Mouse (Mus musculus) liver, embryonic 13.5 days (tissue): ENCODE measurements around the gene Prrt4. TPM values are rescaled to one million over a fixed set of nuclear protein-coding genes. Genes with fewer than 3 reads are reported as not detected.

Experiments used
- ATAC-seq: fragments of 200-750 bp; cut with Nextera tagmentation; 2 replicates; pipeline ENCODE4 v1.8.0; 2017; ENCODE audit warnings: low read depth, mild to moderate bottlenecking, moderate number of reproducible peaks, moderate library complexity
- DNase-seq: peaks from one replicate; pipeline ENCODE4 v3.0.0; 2022
- H3K27ac ChIP-seq: fragments of 300-500 bp; sonication (generic); 2 replicates; pipeline ENCODE4 v1.5.1; 2015; ENCODE audit warnings: moderate library complexity, mild to moderate bottlenecking, inconsistent platforms
- H3K27me3 ChIP-seq: fragments of 300-500 bp; sonication (generic); 2 replicates; pipeline ENCODE4 v1.6.1; 2015; ENCODE audit warnings: mild to moderate bottlenecking, inconsistent platforms
- H3K36me3 ChIP-seq: fragments of 300-500 bp; sonication (generic); 2 replicates; pipeline ENCODE4 v1.6.1; 2015; ENCODE audit warnings: mild to moderate bottlenecking, inconsistent platforms
- H3K4me1 ChIP-seq: fragments of 300-500 bp; sonication (generic); replicated peaks from 2 replicates; pipeline ENCODE4 v1.6.1; 2015; ENCODE audit warnings: inconsistent platforms
- H3K4me2 ChIP-seq: fragments of 300-500 bp; sonication (generic); 2 replicates; pipeline ENCODE4 v1.6.1; 2015; ENCODE audit warnings: inconsistent platforms, mild to moderate bottlenecking, moderate library complexity
- H3K4me3 ChIP-seq: fragments of 300-500 bp; sonication (generic); replicated peaks from 2 replicates; pipeline ENCODE4 v1.5.1; 2015; ENCODE audit warnings: mild to moderate bottlenecking, inconsistent platforms
- H3K9ac ChIP-seq: fragments of 300-500 bp; sonication (generic); 2 replicates; pipeline ENCODE4 v1.6.1; 2015; ENCODE audit warnings: mild to moderate bottlenecking, inconsistent platforms
- H3K9me3 ChIP-seq: fragments of 300-500 bp; sonication (generic); replicated peaks from 2 replicates; pipeline ENCODE4 v1.6.1; 2016; ENCODE audit warnings: inconsistent platforms
- WGBS: fragments of 180-500 bp; shearing (Covaris S2); methylation state at CpG from one replicate; pipeline ENCODE4 v1.1.7; 2015; ENCODE audit not compliant: insufficient replicate concordance; 5-methylcytosine and 5-hydroxymethylcytosine counted together
- microRNA-seq: library from miRNA; unstranded; fragments of <30 nt; microRNA quantifications from one replicate; pipeline ENCODE4, GENCODE M21; 2016
- polyA plus RNA-seq: library from polyadenylated mRNA; unstranded; fragments of >200 nt; fragmentation: Nextera tagmentation; extraction: Ambion mirVana; gene quantifications from 2 replicates; pipeline ENCODE4 v1.2.1, GENCODE M21; 2015

The Prrt4 gene
- polyA plus RNA-seq, 1 experiment from 2014 or later, result 0.06 TPM

DNA sequence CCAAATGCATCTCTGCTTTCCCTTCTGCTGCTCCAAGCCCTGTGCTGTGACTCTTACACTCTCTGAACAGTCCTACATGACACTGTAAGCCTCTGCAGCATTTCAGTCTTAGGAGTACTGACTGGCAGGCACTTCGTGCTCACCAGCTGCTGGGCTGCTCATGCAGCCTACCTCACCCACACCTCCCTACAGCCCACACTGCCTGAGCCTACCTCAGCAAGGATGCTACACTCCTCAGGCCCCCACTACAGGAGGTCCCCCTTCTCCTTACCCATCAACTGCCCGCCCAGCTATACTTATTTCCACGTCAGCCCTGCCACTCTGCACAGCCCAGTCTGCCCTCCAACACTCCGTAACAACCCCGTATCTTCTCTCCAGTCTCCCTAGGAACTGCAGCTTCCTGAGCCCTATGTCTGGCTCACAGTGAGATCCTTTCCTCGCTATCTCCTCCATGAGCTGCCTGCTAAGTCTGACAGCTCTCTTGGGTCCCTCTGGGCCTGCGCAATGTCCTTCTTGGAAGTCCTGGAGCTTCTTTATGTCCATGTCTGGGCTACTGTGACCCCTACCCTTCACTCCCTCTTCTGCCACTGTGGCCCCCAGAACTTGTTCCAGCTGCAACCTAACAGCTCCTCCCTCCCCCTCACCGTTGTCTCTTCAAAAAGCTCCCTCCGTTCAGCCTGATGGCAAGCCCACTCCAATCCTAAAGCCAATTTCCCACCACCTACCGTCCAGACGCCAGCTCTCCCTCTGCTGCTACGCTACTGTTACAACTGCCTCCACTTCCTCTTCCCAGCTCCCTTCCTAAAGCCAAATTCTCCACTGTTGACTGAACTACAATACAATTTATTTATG lies 33.7 kb downstream of the Prrt4 start:
- no peak for DNase-seq
- no peaks in the 10 kb centered on the region; the same call in 1 of the 2 replicates for H3K4me1 ChIP-seq
- H3K36me3 ChIP-seq, result peaks cover 39% of the 10 kb centered on the region
- no peak overlapping the region for H3K4me2 ChIP-seq
- H3K4me3 ChIP-seq, result no peak overlapping the region
- no peaks in the 10 kb centered on the region for H3K27me3 ChIP-seq
- 63% methylated on average over 12 of the region's 12 CpGs for WGBS
- no peak overlapping the region for H3K9ac ChIP-seq
- no peak for ATAC-seq
- no peaks in the 10 kb centered on the region for H3K9me3 ChIP-seq
- H3K27ac ChIP-seq, result peak overlapping the region; percentile 45

DNA sequence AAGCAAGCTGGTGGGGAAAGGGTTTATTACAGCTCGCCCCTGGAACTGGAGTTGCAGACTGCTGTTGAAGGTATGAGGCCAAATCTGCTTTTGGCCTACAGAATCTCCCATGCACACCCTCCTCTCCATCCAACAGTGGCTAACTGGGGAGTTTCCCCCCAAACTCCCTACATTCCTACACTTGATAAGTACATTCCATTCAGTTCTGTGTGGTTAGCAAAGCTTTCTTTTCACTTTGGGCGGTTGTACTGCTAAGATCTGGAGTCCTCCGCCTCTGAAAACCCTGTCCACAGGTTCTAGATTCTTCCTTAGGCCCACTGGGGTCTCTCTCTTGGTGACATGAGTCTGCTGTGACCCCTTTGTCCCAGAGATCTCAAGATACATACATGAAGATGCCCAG lies 34.4 kb downstream of the Prrt4 start:
- H3K4me3 ChIP-seq, result no peak overlapping the region
- H3K27ac ChIP-seq, result no peak overlapping the region
- WGBS, result 69% methylated on average over 3 of the region's 3 CpGs
- DNase-seq (no peak), ATAC-seq (no peak)
- no peak overlapping the region for H3K4me2 ChIP-seq
- no peak overlapping the region for H3K9ac ChIP-seq
- H3K36me3 ChIP-seq, result peaks cover 44% of the 10 kb centered on the region
- H3K4me1 ChIP-seq, result no peaks in the 10 kb centered on the region; the same call in 1 of the 2 replicates
- no peaks in the 10 kb centered on the region for H3K9me3 ChIP-seq
- no peaks in the 10 kb centered on the region for H3K27me3 ChIP-seq

DNA sequence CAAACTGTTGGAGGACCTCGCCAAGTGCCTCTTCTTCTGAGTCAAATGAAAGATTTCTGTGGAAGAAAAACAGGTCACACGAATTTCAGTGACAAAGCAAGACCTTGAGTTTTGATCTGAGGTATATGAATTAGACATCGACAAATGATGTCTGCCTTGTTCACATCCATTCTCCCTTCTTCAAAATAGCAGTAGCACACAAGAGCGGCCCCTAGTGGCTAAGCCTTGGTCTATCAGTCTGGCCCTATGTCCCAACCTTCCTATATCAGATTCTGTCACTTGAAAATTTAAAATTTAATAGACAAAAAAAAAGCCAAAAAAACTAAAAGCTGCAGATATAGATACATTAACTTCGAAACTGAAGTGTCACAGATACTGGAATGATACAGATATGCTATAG lies 35.8 kb downstream of the Prrt4 start:
- ATAC-seq, result no peak
- DNase-seq, result no peak
- Histone ChIP-seq H3K4me2 (no peak overlapping the region), H3K4me1 (no peaks in the 10 kb centered on the region; the same call in 1 of the 2 replicates), H3K9ac (no peak overlapping the region), H3K9me3 (no peaks in the 10 kb centered on the region), H3K36me3 (peaks cover 32% of the 10 kb centered on the region), H3K27ac (no peak overlapping the region), H3K27me3 (no peaks in the 10 kb centered on the region), H3K4me3 (no peak overlapping the region)
- 32% methylated on average over 5 of the region's 5 CpGs for WGBS

DNA sequence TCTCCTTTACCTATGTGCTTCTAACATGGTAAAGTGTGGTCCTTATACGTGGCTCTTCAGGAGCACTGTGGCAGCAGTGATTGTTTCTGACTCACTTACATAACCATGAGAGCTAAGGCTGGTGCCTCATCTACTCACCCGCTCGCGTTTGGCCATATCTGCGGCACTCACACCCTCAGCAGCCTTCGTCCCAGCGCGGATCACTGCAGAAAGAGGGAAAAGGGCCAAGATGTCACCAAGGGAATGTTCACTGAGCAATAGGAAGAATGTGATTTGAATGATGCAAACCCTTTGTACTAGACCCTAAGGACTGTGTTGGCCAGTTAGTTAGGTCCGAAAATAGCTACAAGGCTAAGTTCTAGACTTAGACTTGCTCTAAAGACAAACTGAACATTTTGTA lies 41.9 kb downstream of the Prrt4 start:
- no peaks in the 10 kb centered on the region for H3K27me3 ChIP-seq
- 90% methylated on average over 9 of the region's 9 CpGs for WGBS
- no peaks in the 10 kb centered on the region for H3K9me3 ChIP-seq
- H3K36me3 ChIP-seq, result peaks cover 73% of the 10 kb centered on the region
- H3K4me3 ChIP-seq, result no peak overlapping the region
- H3K4me2 ChIP-seq, result no peak overlapping the region
- H3K9ac ChIP-seq, result no peak overlapping the region
- no peak overlapping the region for H3K27ac ChIP-seq
- no peak for DNase-seq
- ATAC-seq, result no peak
- H3K4me1 ChIP-seq, result no peaks in the 10 kb centered on the region

DNA sequence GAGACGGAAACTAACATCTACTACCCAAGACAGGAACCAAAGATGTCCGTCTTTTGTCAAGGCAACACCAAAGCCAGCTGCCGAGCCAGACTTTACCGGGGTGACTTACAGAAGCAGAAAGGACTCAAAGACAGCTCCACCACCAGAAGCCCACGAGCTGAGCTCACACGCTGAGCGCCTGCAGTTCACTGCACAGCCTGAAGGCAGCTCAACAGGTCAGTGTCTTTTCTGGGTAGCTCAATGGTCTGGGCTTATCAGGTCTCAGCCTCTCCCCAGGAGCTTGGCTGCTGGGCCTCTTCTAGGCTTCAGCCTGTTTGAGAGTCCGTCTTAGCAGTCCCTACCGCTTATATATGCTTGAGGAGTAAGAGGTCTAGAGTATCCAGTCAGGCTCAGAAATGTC lies 46.3 kb downstream of the Prrt4 start:
- 83% methylated on average over 9 of the region's 9 CpGs for WGBS
- no peak overlapping the region for H3K9ac ChIP-seq
- DNase-seq (no peak), ATAC-seq (no peak)
- no peaks in the 10 kb centered on the region for H3K27me3 ChIP-seq
- H3K4me1 ChIP-seq, result no peaks in the 10 kb centered on the region
- no peak overlapping the region for H3K4me3 ChIP-seq
- H3K36me3 ChIP-seq, result peaks cover 85% of the 10 kb centered on the region
- no peak overlapping the region for H3K27ac ChIP-seq
- no peak overlapping the region for H3K4me2 ChIP-seq
- H3K9me3 ChIP-seq, result no peaks in the 10 kb centered on the region

DNA sequence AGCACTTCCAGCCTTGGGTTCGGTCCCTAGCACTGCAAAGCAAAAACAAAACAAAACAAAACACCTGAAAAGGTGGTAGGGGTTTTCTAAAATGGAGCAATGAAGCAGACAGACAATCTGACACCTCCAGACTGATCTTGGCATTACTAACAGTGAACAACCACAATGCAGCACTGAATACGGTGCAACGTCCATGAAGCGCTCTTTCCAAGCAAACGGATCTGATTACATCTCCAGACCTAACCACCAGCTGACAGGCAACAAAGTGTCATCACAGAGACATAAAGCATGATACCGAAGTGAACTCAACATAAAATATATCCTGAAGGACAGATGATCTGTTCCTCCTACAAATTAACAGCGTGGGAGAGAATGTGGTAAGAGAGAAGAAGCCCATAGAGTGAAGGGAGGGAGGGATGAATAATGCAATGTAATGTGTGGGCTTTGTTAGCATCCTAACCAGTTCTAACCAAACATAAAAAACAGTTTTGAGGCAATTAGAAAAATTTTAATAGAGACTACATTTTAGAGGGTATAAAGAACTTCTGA lies 52.4 kb downstream of the Prrt4 start:
- DNase-seq, result no peak
- H3K36me3 ChIP-seq, result peaks cover 72% of the 10 kb centered on the region
- H3K9ac ChIP-seq, result no peak overlapping the region
- no peak overlapping the region for H3K27ac ChIP-seq
- H3K27me3 ChIP-seq, result no peaks in the 10 kb centered on the region
- no peaks in the 10 kb centered on the region for H3K4me1 ChIP-seq
- ATAC-seq, result no peak
- H3K9me3 ChIP-seq, result no peaks in the 10 kb centered on the region
- no peak overlapping the region for H3K4me3 ChIP-seq
- H3K4me2 ChIP-seq, result no peak overlapping the region
- WGBS, result 84% methylated on average over 7 of the region's 7 CpGs

DNA sequence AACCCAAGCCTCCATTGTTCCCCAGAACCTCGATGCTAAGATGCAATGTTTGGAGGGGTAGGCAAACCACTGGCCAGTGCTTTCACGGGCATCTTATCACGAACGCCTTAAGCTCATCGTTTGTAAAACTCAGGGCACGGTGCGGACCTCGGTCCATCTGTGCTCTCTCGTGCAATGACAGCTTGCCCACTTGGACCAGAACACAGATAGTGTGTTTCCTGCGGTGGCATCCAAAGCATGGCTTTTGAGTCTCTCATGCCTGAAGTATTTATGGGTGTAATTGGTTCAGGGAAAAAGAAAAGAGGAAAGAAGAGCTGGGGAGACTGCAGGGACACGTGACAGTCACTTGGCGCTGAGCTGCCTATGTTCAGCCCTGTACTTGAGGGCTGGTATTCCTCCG lies 59.4 kb downstream of the Prrt4 start:
- peaks cover 7% of the 10 kb centered on the region for H3K36me3 ChIP-seq
- H3K9ac ChIP-seq, result no peak overlapping the region
- no peak overlapping the region for H3K4me2 ChIP-seq
- H3K4me3 ChIP-seq, result no peak overlapping the region
- WGBS, result 75% methylated on average over 13 of the region's 13 CpGs
- DNase-seq, result no peak
- H3K27me3 ChIP-seq, result no peaks in the 10 kb centered on the region
- no peak overlapping the region for H3K27ac ChIP-seq
- no peak for ATAC-seq
- no peaks in the 10 kb centered on the region for H3K9me3 ChIP-seq
- no peaks in the 10 kb centered on the region for H3K4me1 ChIP-seq

Small RNA genes within 50 kb of the gene (microRNA-seq; reads per million reads assigned to microRNA genes)
- not detected for gene Gm24303

Other genes starting within 250 kb of the Prrt4 start
- not detected in 2 replicates for gene Lep, start 119.4 kb downstream of the Prrt4 start, polyA plus RNA-seq
- 15.2 and 19.5 TPM in 2 replicates for gene Rbm28, start 14.6 kb downstream of the Prrt4 start, polyA plus RNA-seq
- gene Impdh1, start 36.8 kb upstream of the Prrt4 start, polyA plus RNA-seq, result 9.5 and 10.0 TPM in 2 replicates
- gene Hilpda, start 92.9 kb upstream of the Prrt4 start, polyA plus RNA-seq, result 17.0 and 18.6 TPM in 2 replicates
- 0.10 and 0.12 TPM in 2 replicates for gene Fam71f2, start 100.0 kb upstream of the Prrt4 start, polyA plus RNA-seq
- not detected in 2 replicates for gene Fam71f1, start 139.6 kb upstream of the Prrt4 start, polyA plus RNA-seq
- 95.5 and 121 TPM in 2 replicates for gene Calu, start 168.5 kb upstream of the Prrt4 start, polyA plus RNA-seq
- 0.10 TPM in 1 of 2 replicates, not detected in the other for gene Opn1sw, start 208.9 kb upstream of the Prrt4 start, polyA plus RNA-seq
- 0.62 and 0.64 TPM in 2 replicates for gene Ccdc136, start 216.7 kb upstream of the Prrt4 start, polyA plus RNA-seq